29 mouse cellular contexts compared by ENCODE assay signal in genomic region chr19:8950190-8950589, GRCm38 (mm10).
"Had no signal": no experiment of that assay in that cellular context is flagged by ENCODE, and none has a peak within 500 bp of the region (broad histone marks: within the 10 kb centered on the region; RNA-seq: fewer than 3 reads in every experiment).

No protein-coding gene starts in this region.

- H3K4me2 ChIP-seq: limb, embryonic 12.5 days; limb, embryonic 13.5 days; limb, embryonic 15.5 days; liver, embryonic 13.5 days; liver, embryonic 15.5 days; lung, embryonic 14.5 days; lung, embryonic 15.5 days; midbrain, embryonic 11.5 days; midbrain, embryonic 12.5 days; midbrain, embryonic 13.5 days; midbrain, embryonic 15.5 days; neural tube, embryonic 12.5 days had no signal

- DNase-seq: left cerebral cortex, postnatal 4 days; liver; liver, embryonic 13.5 days; liver, postnatal 0 days; lung, adult 18-20 months; lung, adult 2 months; lung, embryonic 14.5 days; lung, postnatal 10 days; lung, postnatal 14 days; lung, postnatal 36 days; midbrain, embryonic 14.5 days had no signal

- H3K9me3 ChIP-seq: limb, embryonic 10.5 days; limb, embryonic 12.5 days; limb, embryonic 13.5 days; limb, embryonic 15.5 days; liver, embryonic 13.5 days; liver, embryonic 15.5 days; lung, embryonic 15.5 days; megakaryocyte, embryonic 14.5 days; midbrain, embryonic 10.5 days; midbrain, embryonic 12.5 days; midbrain, embryonic 13.5 days; midbrain, embryonic 15.5 days; neural tube, embryonic 12.5 days had no signal

- H3K9ac ChIP-seq: limb, embryonic 12.5 days; limb, embryonic 13.5 days; limb, embryonic 15.5 days; liver, embryonic 13.5 days; liver, embryonic 14.5 days; liver, embryonic 15.5 days; liver, postnatal 0 days; lung, embryonic 14.5 days; lung, embryonic 15.5 days; midbrain, embryonic 12.5 days; midbrain, embryonic 13.5 days; midbrain, embryonic 15.5 days; neural tube, embryonic 12.5 days had no signal

- H3K4me3 ChIP-seq: limb, embryonic 10.5 days; limb, embryonic 12.5 days; limb, embryonic 13.5 days; limb, embryonic 15.5 days; liver, embryonic 13.5 days; liver, embryonic 15.5 days; lung, embryonic 15.5 days; megakaryocyte, embryonic 14.5 days; midbrain, embryonic 10.5 days; midbrain, embryonic 12.5 days; midbrain, embryonic 13.5 days; midbrain, embryonic 15.5 days; myocyte; neural tube, embryonic 12.5 days had no signal

- H3K27me3 ChIP-seq: limb, embryonic 12.5 days; limb, embryonic 13.5 days; limb, embryonic 15.5 days; liver, embryonic 13.5 days; liver, embryonic 15.5 days; lung, embryonic 15.5 days; megakaryocyte, embryonic 14.5 days; midbrain, embryonic 12.5 days; midbrain, embryonic 13.5 days; midbrain, embryonic 15.5 days; neural tube, embryonic 12.5 days had no signal

- H3K27ac ChIP-seq: limb, embryonic 10.5 days; limb, embryonic 12.5 days; limb, embryonic 13.5 days; limb, embryonic 15.5 days; liver, embryonic 13.5 days; liver, embryonic 14.5 days; liver, embryonic 15.5 days; lung, embryonic 15.5 days; macrophage; midbrain, embryonic 10.5 days; midbrain, embryonic 12.5 days; midbrain, embryonic 13.5 days; midbrain, embryonic 15.5 days; neural tube, embryonic 12.5 days had no signal

- ATAC-seq: liver, postnatal 0 days; lung, postnatal 0 days; midbrain, embryonic 13.5 days; midbrain, embryonic 15.5 days; midbrain, embryonic 16.5 days had no signal
